9 mouse cellular contexts compared by ENCODE assay signal in the genomic region with DNA sequence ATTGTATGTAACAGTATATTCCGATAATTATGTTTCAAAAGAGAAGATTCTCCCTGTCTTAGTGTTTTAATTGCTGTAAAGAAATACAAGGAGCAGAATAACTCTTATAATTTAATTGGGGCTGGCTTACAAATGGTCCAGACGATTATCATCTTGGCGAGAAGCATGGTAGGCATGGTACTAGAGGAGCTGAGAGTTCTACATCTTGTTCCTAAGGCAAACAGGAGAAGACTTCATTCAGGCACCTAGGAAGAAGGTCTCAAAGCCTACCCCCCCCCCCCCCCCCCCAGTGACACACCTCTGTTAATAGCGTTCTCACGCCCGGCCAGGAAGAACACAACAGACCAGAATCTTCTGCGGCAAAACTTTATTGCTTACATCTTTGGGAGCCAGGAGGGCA.
DNase-seq lines count a peak whose midpoint lies in the region; ATAC-seq and TF ChIP-seq lines count a peak whose summit lies in the region.
"Had no signal": no experiment of that assay in that cellular context is flagged by ENCODE, and none has a peak within 500 bp of the region (broad histone marks: within the 10 kb centered on the region; RNA-seq: fewer than 3 reads in every experiment).

No protein-coding gene starts in this region.

- no peaks in the 10 kb centered on the region for H3K27me3 ChIP-seq in heart, embryonic 12.5 days (replicated peaks)
- H3K27me3 ChIP-seq in ES-Bruce4 (ENCODE audit: control insufficient read depth, insufficient read depth, low read length, poor library complexity, severe bottlenecking), result no peaks in the 10 kb centered on the region
- H3K27me3 ChIP-seq in hindbrain, embryonic 12.5 days, result no peaks in the 10 kb centered on the region
- no peaks in the 10 kb centered on the region for H3K27me3 ChIP-seq in liver, postnatal 0 days (ENCODE audit: insufficient read depth, low read length)

- H3K4me2 ChIP-seq in heart, embryonic 12.5 days, result peak overlapping the region; percentile 62
- H3K4me2 ChIP-seq in hindbrain, embryonic 12.5 days (replicated peaks), result peak overlapping the region; percentile 44
- H3K4me2 ChIP-seq in liver, postnatal 0 days (ENCODE audit: low read depth, low read length), result peak overlapping the region; percentile 45; the same call in 1 of the 2 replicates

- H3K4me1 ChIP-seq in heart, embryonic 12.5 days (replicated peaks), result no peaks in the 10 kb centered on the region
- H3K4me1 ChIP-seq in ES-Bruce4 (ENCODE audit: control insufficient read depth, insufficient read depth, low read length), result no peaks in the 10 kb centered on the region
- no peaks in the 10 kb centered on the region for H3K4me1 ChIP-seq in hindbrain, embryonic 12.5 days
- no peaks in the 10 kb centered on the region for H3K4me1 ChIP-seq in liver, postnatal 0 days (ENCODE audit: insufficient read depth)

- no peak for TF ChIP-seq POLR2A in ES-Bruce4 (IDR thresholded peaks at IDR 0.05; ENCODE audit: insufficient read depth, low read length)

- no peak overlapping the region for H3K27ac ChIP-seq in heart, embryonic 12.5 days (ENCODE audit: poor library complexity, severe bottlenecking)
- H3K27ac ChIP-seq in ES-Bruce4 (ENCODE audit: insufficient read depth, low read length), result no peak overlapping the region
- no peak overlapping the region for H3K27ac ChIP-seq in hindbrain, embryonic 12.5 days
- no peak overlapping the region for H3K27ac ChIP-seq in liver, postnatal 0 days (ENCODE audit: low read depth)

- H3K36me3 ChIP-seq in heart, embryonic 12.5 days, result no peaks in the 10 kb centered on the region
- H3K36me3 ChIP-seq in ES-Bruce4 (ENCODE audit: control insufficient read depth, insufficient read depth, low read length, poor library complexity, severe bottlenecking), result no peaks in the 10 kb centered on the region
- H3K36me3 ChIP-seq in hindbrain, embryonic 12.5 days, result no peaks in the 10 kb centered on the region
- no peaks in the 10 kb centered on the region for H3K36me3 ChIP-seq in liver, postnatal 0 days (replicated peaks; ENCODE audit: insufficient read depth, low read length)

- 45% methylated on average over 7 of the region's 7 CpGs for WGBS in heart, embryonic 12.5 days
- WGBS in hindbrain, embryonic 12.5 days, result 55% methylated on average over 7 of the region's 7 CpGs
- 83% methylated on average over 3 of the region's 7 CpGs for WGBS in liver, postnatal 0 days (ENCODE audit: insufficient replicate concordance)

- no peak for TF ChIP-seq EP300 in ES-Bruce4 (IDR thresholded peaks at IDR 0.05; ENCODE audit: insufficient read depth, low read depth, low read length)
- no peak for TF ChIP-seq EP300 in liver, postnatal 0 days (IDR thresholded peaks at IDR 0.05; ENCODE audit: low read depth)

- no peak for DNase-seq in heart, adult 8-10 months (ENCODE audit: low spot score)
- no peak for DNase-seq in liver, postnatal 0 days
- DNase-seq in frontal cortex, postnatal 25 days (ENCODE audit: low spot score in 2 of 2), result no peak
- no peak for DNase-seq in spleen, postnatal 14 days (ENCODE audit: low spot score in 2 of 2)
- DNase-seq in cerebellum, adult 18-20 months, result no peak
- DNase-seq: thymus, adult 18-20 months had no signal

- H3K4me3 ChIP-seq in heart, embryonic 12.5 days, result peak overlapping the region; percentile 44
- no peak overlapping the region for H3K4me3 ChIP-seq in ES-Bruce4 (ENCODE audit: low read depth, low read length)
- H3K4me3 ChIP-seq in hindbrain, embryonic 12.5 days, result peak overlapping the region; percentile 33
- no peak overlapping the region for H3K4me3 ChIP-seq in liver, postnatal 0 days (ENCODE audit: low read depth, low read length)

- no peaks in the 10 kb centered on the region for H3K9me3 ChIP-seq in heart, embryonic 12.5 days (replicated peaks)
- no peaks in the 10 kb centered on the region for H3K9me3 ChIP-seq in ES-Bruce4 (replicated peaks; ENCODE audit: control insufficient read depth, insufficient read depth, low read length, poor library complexity, severe bottlenecking)
- no peaks in the 10 kb centered on the region for H3K9me3 ChIP-seq in hindbrain, embryonic 12.5 days (replicated peaks)
- no peaks in the 10 kb centered on the region for H3K9me3 ChIP-seq in liver, postnatal 0 days (ENCODE audit: low read length)

- H3K9ac ChIP-seq in heart, embryonic 12.5 days, result peak overlapping the region; percentile 41; the same call in 1 of the 2 replicates
- 0 out of 2 replicates have a peak overlapping the region, but pooled peaks have one; percentile 40 for H3K9ac ChIP-seq in ES-Bruce4 (ENCODE audit: low read depth, poor library complexity, severe bottlenecking)
- no peak overlapping the region for H3K9ac ChIP-seq in hindbrain, embryonic 12.5 days
- H3K9ac ChIP-seq in liver, postnatal 0 days (replicated peaks), result no peak overlapping the region

- ATAC-seq in heart, embryonic 12.5 days (ENCODE audit: insufficient number of reproducible peaks, low FRiP score), result no peak
- ATAC-seq in hindbrain, embryonic 12.5 days (ENCODE audit: low FRiP score), result peak; percentile 68; the same call in 1 of the 2 replicates
- ATAC-seq in liver, postnatal 0 days, result no peak

- TF ChIP-seq CTCF in ES-Bruce4 (IDR thresholded peaks at IDR 0.05; ENCODE audit: low read depth, low read length), result no peak
- no peak for TF ChIP-seq CTCF in liver, postnatal 0 days (IDR thresholded peaks at IDR 0.05; ENCODE audit: low read depth)

Comparison
In these comparisons a context has a peak if more than half of its experiments do, and no peak if none do; other contexts are left out.
1. H3K4me3 ChIP-seq: peak in heart, embryonic 12.5 days (single experiment) and hindbrain, embryonic 12.5 days (single experiment); none in ES-Bruce4 (single experiment) and liver, postnatal 0 days (single experiment).
2. H3K9ac ChIP-seq: peak in heart, embryonic 12.5 days (single experiment) and ES-Bruce4 (single experiment); none in hindbrain, embryonic 12.5 days (single experiment) and liver, postnatal 0 days (single experiment).
3. Peak in every context shown above with its lines, with median percentiles within 50 percentile points of each other: H3K4me2 ChIP-seq.